Mouse (Mus musculus): ENCODE results near the gene Cntnap2.
A peak's percentile ranks its signal among the peaks of the same experiment; 100 is the strongest.

Cntnap2 gene

GRCm38 (mm10) chr6:46696187-46696586, 1637.0 kb downstream of the Cntnap2 start:
- no peak for DNase-seq (ENCODE audit: low spot score)

DNA sequence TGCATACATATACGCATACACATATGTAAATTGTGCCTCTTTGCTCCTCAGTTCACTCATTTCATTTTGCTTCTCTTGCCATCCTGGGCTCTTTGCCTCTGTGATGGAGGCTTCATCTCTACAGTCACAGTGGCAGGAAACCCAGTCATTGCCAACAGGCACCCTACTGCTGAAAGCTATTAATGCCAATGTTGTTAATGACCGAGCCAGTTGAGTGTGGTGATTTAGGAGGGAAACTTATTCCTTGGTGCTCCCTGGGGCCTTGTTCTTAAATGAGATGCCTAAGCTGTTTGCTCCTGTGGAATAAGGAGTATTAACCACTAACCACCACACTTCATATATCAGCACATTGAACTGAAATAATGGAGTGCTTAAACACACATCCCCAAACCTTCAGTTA, 1640.2 kb downstream of the Cntnap2 start:
- DNase-seq (ENCODE audit: low spot score) = no peak

GRCm38 (mm10) chr6:46704293-46705170, 1645.4 kb downstream of the Cntnap2 start:
- no peak for DNase-seq (ENCODE audit: low spot score)

GRCm38 (mm10) chr6:46705926-46706325, 1646.8 kb downstream of the Cntnap2 start:
- DNase-seq (ENCODE audit: low spot score) = no peak

DNA sequence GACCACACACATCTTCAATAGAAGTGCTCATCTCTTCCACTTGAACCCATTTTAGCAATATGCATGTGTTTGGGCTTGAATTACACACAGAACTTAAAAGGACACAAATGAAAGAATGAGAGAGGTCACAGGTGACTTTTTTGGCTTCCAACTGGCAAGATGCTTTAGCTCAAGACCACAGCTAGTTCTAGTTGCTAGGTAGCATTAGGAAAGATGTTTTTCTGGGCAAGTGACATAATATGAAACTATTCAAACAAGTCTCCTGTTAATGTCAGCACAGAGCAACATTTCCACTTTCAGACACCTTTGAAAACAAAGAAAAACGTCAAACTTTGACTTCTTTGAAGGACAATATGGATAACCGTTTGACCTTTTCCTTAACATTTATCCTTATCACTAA, 1657.4 kb downstream of the Cntnap2 start:
- DNase-seq (ENCODE audit: low spot score) = no peak

- no peak for DNase-seq (ENCODE audit: low spot score)
Observed at GRCm38 (mm10) chr6:46733794-46734193, 1674.6 kb downstream of the Cntnap2 start.

- no peak for DNase-seq (ENCODE audit: low spot score)
Observed at GRCm38 (mm10) chr6:46748448-46748847, 1689.3 kb downstream of the Cntnap2 start.

DNA sequence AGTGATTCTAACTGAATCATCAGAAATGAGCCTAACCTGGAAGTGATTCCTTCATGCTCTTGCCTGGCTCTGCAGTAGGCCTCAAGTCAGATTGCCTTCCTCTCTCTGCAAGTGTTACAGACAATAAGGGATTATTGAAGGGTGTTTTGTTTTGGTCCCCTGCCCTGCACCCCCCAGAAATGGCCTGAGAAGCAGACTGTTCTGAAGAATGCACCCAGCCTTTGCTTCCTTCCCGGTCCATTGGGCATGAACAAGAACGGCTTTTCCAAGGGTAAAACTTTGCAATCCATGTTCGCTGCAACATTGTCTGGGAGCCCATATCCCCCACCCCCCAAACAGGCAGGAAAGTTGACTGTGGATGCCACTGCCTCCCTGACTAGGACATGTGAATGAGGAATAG, 1704.3 kb downstream of the Cntnap2 start:
- no peak for DNase-seq (ENCODE audit: low spot score)

- no peak for DNase-seq (ENCODE audit: low spot score)
Observed at GRCm38 (mm10) chr6:46774529-46774928, 1715.4 kb downstream of the Cntnap2 start.

GRCm38 (mm10) chr6:46802264-46803110, 1743.3 kb downstream of the Cntnap2 start:
- DNase-seq (ENCODE audit: low spot score) = no peak

GRCm38 (mm10) chr6:46856635-46857034, 1797.5 kb downstream of the Cntnap2 start:
- DNase-seq (ENCODE audit: low spot score) = no peak

GRCm38 (mm10) chr6:46861076-46861475, 1801.9 kb downstream of the Cntnap2 start:
- no peak for DNase-seq (ENCODE audit: low spot score)

DNA sequence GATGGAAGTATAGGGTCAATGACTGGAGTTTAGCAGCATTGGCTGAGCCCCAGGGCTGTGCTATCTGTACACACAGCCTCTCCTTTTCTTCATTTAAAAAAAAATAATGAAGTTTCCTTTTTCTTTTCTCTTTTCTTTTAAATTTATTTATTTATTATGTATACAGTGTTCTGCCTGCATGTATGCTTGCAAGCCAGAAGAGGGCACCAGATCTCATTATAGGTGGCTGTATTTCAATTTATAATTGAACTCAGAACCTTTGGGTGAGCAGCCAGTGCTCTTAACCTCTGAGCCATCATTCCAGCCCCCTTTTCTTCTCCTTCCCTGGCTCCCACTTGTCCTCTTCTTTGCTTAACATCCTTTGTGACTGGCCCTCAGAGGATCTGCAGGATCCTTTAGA, 1807.2 kb downstream of the Cntnap2 start:
- no peak for DNase-seq (ENCODE audit: low spot score)

- no peak for DNase-seq (ENCODE audit: low spot score)
Observed at GRCm38 (mm10) chr6:46886230-46886629, 1827.1 kb downstream of the Cntnap2 start.

DNA sequence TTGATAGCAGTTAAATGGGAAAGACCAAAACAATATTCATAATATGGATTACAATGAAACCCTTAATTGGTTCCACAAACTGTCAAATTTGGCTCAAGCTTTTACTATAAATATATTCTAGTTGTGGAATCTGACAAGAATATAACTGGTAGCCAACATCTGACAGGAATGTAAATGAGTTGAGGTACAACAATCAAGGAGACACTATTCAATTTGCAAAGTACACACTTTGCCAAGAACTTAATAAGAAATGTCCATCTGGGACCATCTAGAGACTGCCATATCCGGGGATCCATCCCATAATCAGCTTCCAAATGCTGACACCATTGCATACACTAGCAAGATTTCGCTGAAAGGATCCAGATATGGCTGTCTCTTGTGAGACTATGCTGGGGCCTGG, 1850.0 kb downstream of the Cntnap2 start:
- DNase-seq (ENCODE audit: low spot score) = no peak

- DNase-seq (ENCODE audit: low spot score) = no peak
Observed at GRCm38 (mm10) chr6:46918701-46919274, 1859.6 kb downstream of the Cntnap2 start.

DNA sequence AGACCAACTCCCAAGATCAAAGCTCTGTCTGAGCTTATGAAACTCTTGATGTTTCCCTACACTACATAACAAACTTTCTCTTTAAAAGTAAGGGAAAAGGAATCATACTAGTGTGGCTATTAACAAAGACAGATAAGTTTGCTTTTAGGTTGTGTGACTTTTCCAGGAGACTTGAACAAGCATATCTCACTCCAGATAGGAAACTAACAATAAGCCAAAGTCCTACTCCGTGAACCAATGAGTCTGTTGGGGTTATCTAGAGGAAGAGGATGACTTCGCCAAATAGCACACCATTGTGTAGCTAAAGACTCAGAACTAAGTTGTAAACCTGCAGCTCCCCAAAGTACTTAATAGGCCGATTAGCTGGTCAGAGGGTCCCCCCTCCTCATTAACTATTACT, 1860.8 kb downstream of the Cntnap2 start:
- DNase-seq (ENCODE audit: low spot score) = no peak

- DNase-seq (ENCODE audit: low spot score) = no peak
Observed at GRCm38 (mm10) chr6:46924709-46925108, 1865.6 kb downstream of the Cntnap2 start.

- no peak for DNase-seq (ENCODE audit: low spot score)
Observed at GRCm38 (mm10) chr6:46945703-46946102, 1886.5 kb downstream of the Cntnap2 start.

GRCm38 (mm10) chr6:46961022-46961686, 1902.0 kb downstream of the Cntnap2 start:
- DNase-seq (ENCODE audit: low spot score) = peak; percentile 33

DNA sequence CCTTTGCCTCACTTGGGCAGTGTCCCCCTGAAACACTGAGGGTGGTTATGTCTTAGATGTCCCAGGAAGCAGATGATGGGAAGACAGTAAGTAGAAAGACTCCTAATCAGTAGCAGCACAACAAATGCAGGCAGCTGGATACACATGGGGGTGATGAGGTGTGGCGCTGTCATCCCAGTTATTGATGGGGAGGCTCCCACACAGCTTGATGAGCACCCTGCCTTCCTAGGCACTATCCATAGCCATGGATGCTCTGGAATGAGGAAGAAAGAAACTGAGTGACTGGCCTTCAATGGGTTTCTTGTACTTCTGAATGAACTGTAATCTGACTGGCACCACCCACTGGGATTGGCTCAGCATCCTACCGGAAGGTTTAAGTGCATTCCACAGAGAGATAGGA, 1904.1 kb downstream of the Cntnap2 start:
- DNase-seq (ENCODE audit: low spot score) = no peak

GRCm38 (mm10) chr6:46963693-46964092, 1904.5 kb downstream of the Cntnap2 start:
- DNase-seq (ENCODE audit: low spot score) = no peak
